Mouse (Mus musculus) forebrain, embryonic 11.5 days (tissue): ENCODE data around the gene Erich6. TPM values are rescaled to one million over a fixed set of nuclear protein-coding genes. Genes with fewer than 3 reads are reported as not detected.
"Not testable (repeated sequence)": the region's sequence is repeated elsewhere in the genome, so short reads cannot be mapped to it uniquely, and the experiment has no call there.

Experiments
- ATAC-seq: fragments of 200-750 bp; cut with Nextera tagmentation; replicated peaks from 2 replicates; pipeline ENCODE4 v1.8.0; 2017; ENCODE audit warnings: moderate TSS enrichment; ENCODE audit not compliant: low FRiP score
- DNase-seq: peaks from one replicate; pipeline ENCODE4 v3.0.0-alpha.2; 2017; ENCODE audit warnings: low spot score
- H3K27ac ChIP-seq: fragments of 300-500 bp; sonication (generic); 2 replicates; pipeline ENCODE4 v1.5.1; 2014; ENCODE audit warnings: low read depth, low read length
- H3K27me3 ChIP-seq: fragments of 300-500 bp; sonication (generic); 2 replicates; pipeline ENCODE4 v1.6.1; 2014; ENCODE audit warnings: mild to moderate bottlenecking, low read length, mixed read lengths; ENCODE audit not compliant: control insufficient read depth, insufficient read depth
- H3K36me3 ChIP-seq: fragments of 300-500 bp; sonication (generic); 2 replicates; pipeline ENCODE4 v1.6.1; 2014; ENCODE audit warnings: mild to moderate bottlenecking, low read length, moderate library complexity, mixed read lengths; ENCODE audit not compliant: control insufficient read depth, insufficient read depth
- H3K4me1 ChIP-seq: fragments of 300-500 bp; sonication (generic); replicated peaks from 2 replicates; pipeline ENCODE4 v1.6.1; 2014; ENCODE audit warnings: low read length, mixed read lengths; ENCODE audit not compliant: control insufficient read depth, insufficient read depth
- H3K4me2 ChIP-seq: fragments of 300-500 bp; sonication (generic); 2 replicates; pipeline ENCODE4 v1.6.1; 2014; ENCODE audit warnings: low read depth, mild to moderate bottlenecking, low read length, moderate library complexity, mixed read lengths; ENCODE audit not compliant: severe bottlenecking
- H3K4me3 ChIP-seq: fragments of 300-500 bp; sonication (generic); 2 replicates; pipeline ENCODE4 v1.5.1; 2014; ENCODE audit warnings: low read depth, low read length
- H3K9ac ChIP-seq: fragments of 300-500 bp; sonication (generic); 2 replicates; pipeline ENCODE4 v1.6.1; 2014; ENCODE audit warnings: low read length
- H3K9me3 ChIP-seq: fragments of 300-500 bp; sonication (generic); 2 replicates; pipeline ENCODE4 v1.6.1; 2016; ENCODE audit warnings: low read length, mixed read lengths; ENCODE audit not compliant: control insufficient read depth
- WGBS: fragments of 180-500 bp; shearing (Covaris S2); extraction: QIAGEN DNeasy Blood & Tissue Kit; methylation state at CpG from one replicate; pipeline ENCODE4 v1.1.7; 2014; 5-methylcytosine and 5-hydroxymethylcytosine counted together
- polyA plus RNA-seq: library from polyadenylated mRNA; unstranded; fragments of >200 nt; fragmentation: Nextera tagmentation; extraction: Ambion mirVana; gene quantifications from 2 replicates; pipeline ENCODE4 v1.2.1, GENCODE M21; 2014

Erich6 gene
- polyA plus RNA-seq, 1 experiment from 2014 or later: not detected

DNA sequence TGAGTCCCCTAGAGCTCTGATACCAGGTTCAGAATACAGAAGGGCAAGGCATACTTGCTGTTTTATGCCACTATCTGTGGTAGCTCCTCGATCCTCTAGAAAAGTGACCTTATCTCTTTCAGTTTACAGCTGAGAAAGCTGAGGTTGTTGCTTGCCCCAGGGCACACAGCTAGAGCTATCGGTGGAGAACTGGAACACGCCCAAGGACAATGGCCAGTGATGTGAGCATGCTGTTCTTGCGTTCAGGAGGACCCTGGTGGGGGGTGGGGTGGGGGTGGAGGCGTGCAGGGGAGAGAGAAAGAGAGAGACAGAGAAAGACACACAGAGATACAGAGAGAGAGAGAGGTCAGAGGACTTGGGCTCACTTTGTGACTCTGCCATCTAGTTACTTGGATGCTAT, 27.0 kb downstream of the Erich6 start:
- no peak overlapping the region for H3K4me3 ChIP-seq
- H3K4me1 ChIP-seq: no peaks in the 10 kb centered on the region
- no peak overlapping the region for H3K27ac ChIP-seq
- no peak for DNase-seq
- no peaks in the 10 kb centered on the region for H3K9me3 ChIP-seq
- no peak overlapping the region for H3K4me2 ChIP-seq
- no peak for ATAC-seq
- no peaks in the 10 kb centered on the region for H3K36me3 ChIP-seq
- 76% methylated on average over 5 of the region's 5 CpGs for WGBS
- H3K9ac ChIP-seq: no peak overlapping the region
- H3K27me3 ChIP-seq: no peaks in the 10 kb centered on the region

- H3K27me3 ChIP-seq: no peaks in the 10 kb centered on the region
- H3K4me3 ChIP-seq: no peak overlapping the region
- no peaks in the 10 kb centered on the region for H3K4me1 ChIP-seq
- DNase-seq: no peak
- WGBS: 81% methylated on average over 4 of the region's 4 CpGs
- H3K27ac ChIP-seq: no peak overlapping the region
- no peaks in the 10 kb centered on the region for H3K36me3 ChIP-seq
- H3K9ac ChIP-seq: no peak overlapping the region
- no peak overlapping the region for H3K4me2 ChIP-seq
- no peaks in the 10 kb centered on the region for H3K9me3 ChIP-seq
- ATAC-seq: no peak
These were observed 28.5 kb downstream of the Erich6 start for GRCm38 (mm10) chr3:58608506-58608905.

DNA sequence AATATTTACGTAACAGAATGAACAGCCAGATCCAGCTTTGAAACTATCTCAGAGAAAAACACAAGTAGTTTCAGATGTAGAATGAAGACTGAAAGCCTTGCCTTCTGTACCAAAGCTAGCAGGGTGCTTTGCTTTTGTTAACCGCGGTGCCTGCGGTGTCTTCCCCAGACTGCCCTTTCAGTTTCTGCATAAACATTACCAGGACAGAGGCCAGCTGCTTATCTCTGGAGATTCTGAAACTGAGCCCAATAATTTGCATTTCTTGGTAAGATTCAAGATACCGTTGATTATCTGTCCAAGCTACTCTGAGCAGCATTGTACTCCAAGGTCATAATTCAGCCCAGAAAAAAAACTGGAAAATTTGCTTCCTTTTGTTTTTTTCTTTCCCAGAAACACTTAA, 43.4 kb downstream of the Erich6 start:
- no peaks in the 10 kb centered on the region for H3K9me3 ChIP-seq
- no peak overlapping the region for H3K27ac ChIP-seq
- no peak overlapping the region for H3K4me2 ChIP-seq
- no peaks in the 10 kb centered on the region for H3K4me1 ChIP-seq
- H3K27me3 ChIP-seq: no peaks in the 10 kb centered on the region
- H3K9ac ChIP-seq: no peak overlapping the region
- no peak for DNase-seq
- ATAC-seq: no peak
- H3K4me3 ChIP-seq: no peak overlapping the region
- 62% methylated on average over 5 of the region's 5 CpGs for WGBS
- no peaks in the 10 kb centered on the region for H3K36me3 ChIP-seq

DNA sequence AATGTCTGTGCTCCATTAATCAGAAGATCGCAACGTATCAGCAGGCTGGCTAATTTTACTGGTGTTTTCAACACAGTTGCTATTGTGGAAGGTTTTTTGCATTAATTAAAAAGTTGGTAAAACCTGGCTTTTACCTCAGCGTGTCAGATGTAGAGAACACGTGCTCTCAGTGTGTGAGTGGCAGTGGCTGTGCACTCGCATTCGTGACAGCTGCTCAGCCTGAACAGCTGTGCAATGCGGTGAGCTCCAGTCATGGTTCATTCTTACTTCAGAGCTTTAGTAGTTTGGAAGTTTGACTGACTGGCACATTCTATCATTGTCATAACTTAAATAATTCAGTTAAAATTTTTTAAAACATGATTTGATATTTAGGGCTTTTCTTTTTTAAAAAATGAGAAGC, 44.3 kb downstream of the Erich6 start:
- ATAC-seq, H3K4me1 ChIP-seq, H3K27me3 ChIP-seq, H3K4me2 ChIP-seq, H3K27ac ChIP-seq, DNase-seq, H3K36me3 ChIP-seq, H3K9ac ChIP-seq, H3K4me3 ChIP-seq, H3K9me3 ChIP-seq: not testable (repeated sequence)
- WGBS: 93% methylated on average over 7 of the region's 7 CpGs

- not testable (repeated sequence) for H3K4me2 ChIP-seq, H3K27me3 ChIP-seq, H3K4me3 ChIP-seq, DNase-seq, H3K4me1 ChIP-seq, H3K9me3 ChIP-seq, H3K36me3 ChIP-seq, H3K27ac ChIP-seq, H3K9ac ChIP-seq, ATAC-seq
- 92% methylated on average over 4 of the region's 4 CpGs for WGBS
These were observed 46.5 kb downstream of the Erich6 start for GRCm38 (mm10) chr3:58590544-58590943.

DNA sequence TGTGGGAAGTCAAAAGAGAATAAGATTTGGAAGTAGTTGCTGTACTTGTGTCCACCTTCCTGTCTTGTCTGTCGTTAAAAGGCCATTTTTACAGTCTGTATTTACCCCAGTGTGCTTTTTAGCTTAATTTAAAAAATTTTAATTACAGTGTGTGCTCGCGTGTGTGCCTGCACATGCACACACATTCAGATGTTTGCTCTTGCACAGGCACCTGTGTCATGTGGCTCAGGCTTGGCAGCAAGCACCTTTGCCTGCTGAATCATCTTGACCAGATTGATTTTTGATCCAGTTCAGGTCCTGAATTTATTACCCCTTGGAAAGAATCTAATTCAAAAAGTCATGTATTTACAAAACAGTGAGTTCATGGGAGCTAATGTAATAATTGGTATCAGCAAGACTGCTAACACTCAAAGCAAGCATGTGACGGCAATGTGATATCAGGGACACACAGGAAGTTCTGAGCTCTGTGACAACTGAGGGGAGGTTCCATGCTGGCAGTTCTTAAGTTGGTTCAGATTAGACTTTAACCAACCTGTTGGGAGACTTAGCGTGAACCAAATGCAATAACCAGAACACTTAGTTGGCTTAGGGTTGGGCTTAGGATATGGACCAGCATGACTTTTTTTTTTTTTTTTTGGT, 54.1 kb downstream of the Erich6 start:
- Histone ChIP-seq H3K4me1 (no peaks in the 10 kb centered on the region), H3K4me2 (no peak overlapping the region), H3K4me3 (no peak overlapping the region), H3K36me3 (peaks cover 4% of the 10 kb centered on the region; the same call in 1 of the 2 replicates), H3K9ac (no peak overlapping the region), H3K27me3 (no peaks in the 10 kb centered on the region), H3K9me3 (no peaks in the 10 kb centered on the region), H3K27ac (no peak overlapping the region)
- DNase-seq: no peak
- no peak for ATAC-seq
- 95% methylated on average over 5 of the region's 5 CpGs for WGBS

- no peak for DNase-seq
- no peak overlapping the region for H3K4me2 ChIP-seq
- H3K9me3 ChIP-seq: no peaks in the 10 kb centered on the region
- ATAC-seq: no peak
- no peak overlapping the region for H3K4me3 ChIP-seq
- H3K27ac ChIP-seq: no peak overlapping the region
- 95% methylated on average over 5 of the region's 5 CpGs for WGBS
- no peak overlapping the region for H3K9ac ChIP-seq
- H3K36me3 ChIP-seq: peaks cover 4% of the 10 kb centered on the region; the same call in 1 of the 2 replicates
- no peaks in the 10 kb centered on the region for H3K4me1 ChIP-seq
- H3K27me3 ChIP-seq: no peaks in the 10 kb centered on the region
These were observed 54.7 kb downstream of the Erich6 start for GRCm38 (mm10) chr3:58582297-58582696.

DNA sequence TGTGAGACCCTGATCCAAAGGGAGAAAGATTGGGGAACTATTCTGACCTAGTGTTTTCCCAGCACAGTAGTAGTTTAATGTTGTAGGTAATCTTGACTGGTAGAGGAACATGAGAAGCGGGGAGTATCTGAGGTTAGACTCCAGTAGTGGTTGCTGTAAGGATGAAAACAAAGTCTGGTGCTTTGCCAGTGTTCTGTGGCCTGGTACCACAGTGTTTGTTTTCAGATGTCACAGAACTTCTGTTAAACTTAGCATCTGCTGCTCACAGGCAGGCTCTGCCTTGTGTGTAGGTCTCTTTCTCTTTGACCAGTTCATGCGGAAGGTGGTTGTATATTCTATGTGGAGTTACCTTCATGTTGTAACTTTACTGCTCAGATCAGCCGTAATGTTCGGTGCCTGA, 55.5 kb downstream of the Erich6 start:
- H3K4me2 ChIP-seq: no peak overlapping the region
- H3K27me3 ChIP-seq: no peaks in the 10 kb centered on the region
- H3K4me3 ChIP-seq: no peak overlapping the region
- 99% methylated on average over 4 of the region's 4 CpGs for WGBS
- H3K9ac ChIP-seq: no peak overlapping the region
- no peaks in the 10 kb centered on the region for H3K9me3 ChIP-seq
- ATAC-seq: no peak
- no peak overlapping the region for H3K27ac ChIP-seq
- no peak for DNase-seq
- peaks cover 4% of the 10 kb centered on the region; the same call in 1 of the 2 replicates for H3K36me3 ChIP-seq
- no peaks in the 10 kb centered on the region for H3K4me1 ChIP-seq

DNA sequence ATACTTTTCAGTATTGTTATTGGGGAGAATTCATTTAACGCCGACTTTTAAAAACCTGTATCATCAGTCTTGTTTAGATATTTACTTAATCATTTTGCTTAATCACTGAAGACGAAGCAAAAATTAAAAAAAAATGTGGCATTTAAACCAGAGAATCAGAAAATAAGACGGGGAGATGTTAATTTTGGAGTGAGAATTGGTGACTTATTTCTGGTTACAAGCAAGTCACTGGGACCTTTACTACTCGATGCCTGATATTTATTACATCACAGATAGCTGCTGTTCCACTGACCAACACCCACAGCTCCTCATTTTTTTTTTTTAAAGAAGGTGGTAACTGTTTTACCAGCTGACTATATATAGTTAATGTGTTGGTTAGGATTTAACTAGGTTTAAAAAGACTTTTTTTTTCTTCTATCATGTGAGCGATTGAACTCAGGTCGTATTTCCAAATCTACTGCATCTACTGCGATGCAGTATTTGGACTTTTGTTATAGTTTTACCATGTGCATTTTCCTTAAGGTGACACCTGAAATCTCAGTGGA, 59.4 kb downstream of the Erich6 start:
- H3K4me1 ChIP-seq: no peaks in the 10 kb centered on the region
- peak overlapping the region; percentile 98; the same call in 1 of the 2 replicates for H3K27ac ChIP-seq
- peak overlapping the region; percentile 57 for H3K4me2 ChIP-seq
- 28% methylated on average over 8 of the region's 8 CpGs for WGBS
- peaks cover 4% of the 10 kb centered on the region; the same call in 1 of the 2 replicates for H3K36me3 ChIP-seq
- H3K4me3 ChIP-seq: peak overlapping the region; percentile 89
- H3K9ac ChIP-seq: peak overlapping the region; percentile 41; the same call in 1 of the 2 replicates
- no peaks in the 10 kb centered on the region for H3K9me3 ChIP-seq
- DNase-seq (no peak), ATAC-seq (no peak)
- no peaks in the 10 kb centered on the region for H3K27me3 ChIP-seq
